ENCODE assay signal across 9 mouse cellular contexts in the genomic region with DNA sequence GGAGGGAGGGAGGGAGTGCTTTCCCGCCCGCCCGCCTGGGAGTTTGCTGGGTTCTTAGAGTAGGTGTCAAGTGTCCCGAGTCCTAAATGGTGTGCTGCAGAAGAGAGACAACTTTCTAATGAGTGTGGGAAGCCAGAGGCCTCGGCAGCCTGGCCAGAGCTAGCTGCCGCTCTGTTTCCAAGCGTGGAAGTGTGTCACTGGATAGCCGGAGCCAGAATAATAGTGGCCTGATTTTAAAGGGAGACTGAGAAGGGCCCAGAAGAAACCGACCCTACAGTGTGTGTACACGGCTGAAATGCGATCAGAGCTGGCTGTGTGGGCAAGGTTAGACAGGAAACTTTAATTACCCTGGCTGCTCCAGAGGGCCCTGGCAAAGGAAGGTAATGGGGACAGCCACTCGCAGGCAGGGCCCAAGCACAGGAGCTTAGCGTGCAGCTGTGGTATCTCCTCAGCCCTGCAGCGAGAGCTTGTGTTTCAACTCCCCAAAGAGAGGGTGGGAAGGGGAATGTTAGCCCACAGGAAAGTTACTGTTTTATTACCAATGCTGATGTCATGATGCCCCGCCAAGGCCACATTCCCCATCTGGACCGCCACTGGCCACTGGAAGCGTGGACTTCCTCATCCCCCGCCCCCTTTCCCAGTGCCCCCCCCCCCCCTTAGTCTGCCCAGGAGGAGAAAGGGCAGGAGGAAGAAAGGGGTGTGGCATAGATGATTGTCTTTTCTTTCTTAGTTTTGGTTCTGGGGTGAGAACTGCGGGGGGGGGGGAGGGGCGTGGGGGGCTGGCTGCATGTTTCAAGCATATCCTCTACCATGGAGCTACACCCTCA. TPM values are rescaled to one million over a fixed set of nuclear protein-coding genes. Genes with fewer than 3 reads are reported as not detected.
DNase-seq lines count a peak whose midpoint lies in the region; ATAC-seq lines count a peak whose summit lies in the region.
"Had no signal": no experiment of that assay in that cellular context is flagged by ENCODE, and none has a peak within 500 bp of the region (broad histone marks: within the 10 kb centered on the region; RNA-seq: fewer than 3 reads in every experiment).

No protein-coding gene starts in this region.

- no peak for DNase-seq in kidney, adult 8-10 months
- DNase-seq in embryonic facial prominence, embryonic 11.5 days (ENCODE audit: low spot score): peak; percentile 67
- DNase-seq in urinary bladder, postnatal 10 days (ENCODE audit: low spot score): no peak
- DNase-seq in cerebellum, adult 8-10 months: no peak

- H3K36me3 ChIP-seq in kidney, embryonic 15.5 days: no peaks in the 10 kb centered on the region
- H3K36me3 ChIP-seq in embryonic facial prominence, embryonic 11.5 days (replicated peaks; ENCODE audit: control insufficient read depth, insufficient read depth, low read depth, low read length): no peaks in the 10 kb centered on the region
- no peaks in the 10 kb centered on the region for H3K36me3 ChIP-seq in heart, embryonic 12.5 days
- H3K36me3 ChIP-seq in limb, embryonic 15.5 days: no peaks in the 10 kb centered on the region
- H3K36me3 ChIP-seq in liver, embryonic 12.5 days: no peaks in the 10 kb centered on the region
- H3K36me3 ChIP-seq: G1E had no signal

- H3K9ac ChIP-seq in kidney, embryonic 15.5 days: no peak overlapping the region
- peak overlapping the region; percentile 9; the same call in 1 of the 2 replicates for H3K9ac ChIP-seq in embryonic facial prominence, embryonic 11.5 days (replicated peaks; ENCODE audit: low read length)
- no peak overlapping the region for H3K9ac ChIP-seq in heart, embryonic 12.5 days
- H3K9ac ChIP-seq in limb, embryonic 15.5 days: no peak overlapping the region
- no peak overlapping the region for H3K9ac ChIP-seq in liver, embryonic 12.5 days

- H3K4me1 ChIP-seq in kidney, embryonic 15.5 days: peaks cover 41% of the 10 kb centered on the region
- peaks cover 11% of the 10 kb centered on the region for H3K4me1 ChIP-seq in embryonic facial prominence, embryonic 11.5 days (ENCODE audit: control insufficient read depth, insufficient read depth, low read length)
- peaks cover 33% of the 10 kb centered on the region for H3K4me1 ChIP-seq in heart, embryonic 12.5 days (replicated peaks)
- peaks cover 29% of the 10 kb centered on the region for H3K4me1 ChIP-seq in limb, embryonic 15.5 days
- H3K4me1 ChIP-seq in liver, embryonic 12.5 days: no peaks in the 10 kb centered on the region

- H3K4me2 ChIP-seq in kidney, embryonic 15.5 days: peak overlapping the region; percentile 37
- H3K4me2 ChIP-seq in embryonic facial prominence, embryonic 11.5 days (ENCODE audit: low read depth, low read length): peak overlapping the region; percentile 21
- peak overlapping the region; percentile 30 for H3K4me2 ChIP-seq in heart, embryonic 12.5 days
- H3K4me2 ChIP-seq in limb, embryonic 15.5 days: peak overlapping the region; percentile 26; the same call in 1 of the 2 replicates
- no peak overlapping the region for H3K4me2 ChIP-seq in liver, embryonic 12.5 days

- no peaks in the 10 kb centered on the region for H3K9me3 ChIP-seq in kidney, embryonic 15.5 days (replicated peaks)
- H3K9me3 ChIP-seq in embryonic facial prominence, embryonic 11.5 days (replicated peaks; ENCODE audit: control insufficient read depth, low read length): no peaks in the 10 kb centered on the region
- no peaks in the 10 kb centered on the region for H3K9me3 ChIP-seq in heart, embryonic 12.5 days (replicated peaks)
- H3K9me3 ChIP-seq in limb, embryonic 15.5 days: no peaks in the 10 kb centered on the region
- no peaks in the 10 kb centered on the region for H3K9me3 ChIP-seq in liver, embryonic 12.5 days (replicated peaks)
- H3K9me3 ChIP-seq: G1E had no signal

- H3K27me3 ChIP-seq in kidney, embryonic 15.5 days: peaks cover 26% of the 10 kb centered on the region
- peaks cover 9% of the 10 kb centered on the region for H3K27me3 ChIP-seq in embryonic facial prominence, embryonic 11.5 days (ENCODE audit: control insufficient read depth, insufficient read depth, low read length)
- H3K27me3 ChIP-seq in heart, embryonic 12.5 days (replicated peaks): peaks cover 37% of the 10 kb centered on the region
- H3K27me3 ChIP-seq in limb, embryonic 15.5 days: peaks cover 21% of the 10 kb centered on the region
- peaks cover 65% of the 10 kb centered on the region for H3K27me3 ChIP-seq in liver, embryonic 12.5 days (replicated peaks)

- H3K27ac ChIP-seq in kidney, embryonic 15.5 days: peak overlapping the region; percentile 86
- H3K27ac ChIP-seq in embryonic facial prominence, embryonic 11.5 days (replicated peaks; ENCODE audit: low read depth, low read length): peak overlapping the region; percentile 62
- no peak overlapping the region for H3K27ac ChIP-seq in heart, embryonic 12.5 days (ENCODE audit: poor library complexity, severe bottlenecking)
- H3K27ac ChIP-seq in limb, embryonic 15.5 days: peak overlapping the region; percentile 83
- no peak overlapping the region for H3K27ac ChIP-seq in liver, embryonic 12.5 days

- H3K4me3 ChIP-seq in kidney, embryonic 15.5 days (replicated peaks): no peak overlapping the region
- H3K4me3 ChIP-seq in embryonic facial prominence, embryonic 11.5 days (ENCODE audit: low read depth, low read length): no peak overlapping the region
- no peak overlapping the region for H3K4me3 ChIP-seq in heart, embryonic 12.5 days
- no peak overlapping the region for H3K4me3 ChIP-seq in limb, embryonic 15.5 days
- no peak overlapping the region for H3K4me3 ChIP-seq in liver, embryonic 12.5 days

- WGBS in kidney, embryonic 15.5 days: 10% methylated on average over 20 of the region's 20 CpGs
- 3% methylated on average over 19 of the region's 20 CpGs for WGBS in embryonic facial prominence, embryonic 11.5 days
- WGBS in heart, embryonic 12.5 days: 7% methylated on average over 20 of the region's 20 CpGs
- 8% methylated on average over 19 of the region's 20 CpGs for WGBS in limb, embryonic 15.5 days
- 32% methylated on average over 19 of the region's 20 CpGs for WGBS in liver, embryonic 12.5 days (ENCODE audit: insufficient replicate concordance)

- peak; percentile 80 for ATAC-seq in kidney, embryonic 15.5 days (replicated peaks; ENCODE audit: low FRiP score)
- peak; percentile 60 for ATAC-seq in embryonic facial prominence, embryonic 11.5 days (replicated peaks; ENCODE audit: insufficient number of reproducible peaks, low FRiP score, low TSS enrichment, low read depth)
- ATAC-seq in heart, embryonic 12.5 days (ENCODE audit: insufficient number of reproducible peaks, low FRiP score): no peak
- ATAC-seq in limb, embryonic 15.5 days (ENCODE audit: insufficient number of reproducible peaks, low FRiP score, low TSS enrichment, low read depth): peak; percentile 57
- no peak for ATAC-seq in liver, embryonic 12.5 days

RNA-seq across cellular contexts. Expression of gene Efhd1, which starts 6.7 kb away (rescaled TPM):
- 5.7 and 5.8 TPM in 2 replicates for polyA plus RNA-seq in kidney, embryonic 15.5 days (2015; fragmentation: Nextera tagmentation; extraction: Ambion mirVana)
- 0.81 and 1.1 TPM in 2 replicates for polyA plus RNA-seq in embryonic facial prominence, embryonic 11.5 days (2014; fragmentation: Nextera tagmentation; extraction: Ambion mirVana)
- 0.10 and 0.47 TPM in 2 replicates for polyA plus RNA-seq in heart, embryonic 12.5 days (2016; fragmentation: Nextera tagmentation; extraction: Ambion mirVana)
- polyA plus RNA-seq in limb, embryonic 15.5 days (2015; fragmentation: Nextera tagmentation; extraction: Ambion mirVana): 3.0 and 3.4 TPM in 2 replicates
- polyA plus RNA-seq in liver, embryonic 12.5 days (2016; fragmentation: Nextera tagmentation; extraction: Ambion mirVana): not detected in 2 replicates
- polyA plus RNA-seq: G1E had no signal

RNA-seq across cellular contexts. Expression of gene Gigyf2, which starts 55.9 kb away (rescaled TPM):
- polyA plus RNA-seq in kidney, embryonic 15.5 days (2015; fragmentation: Nextera tagmentation; extraction: Ambion mirVana): 60.7 and 64.8 TPM in 2 replicates
- polyA plus RNA-seq in embryonic facial prominence, embryonic 11.5 days (2014; fragmentation: Nextera tagmentation; extraction: Ambion mirVana): 49.1 and 49.4 TPM in 2 replicates
- 31.4 and 35.1 TPM in 2 replicates for polyA plus RNA-seq in heart, embryonic 12.5 days (2016; fragmentation: Nextera tagmentation; extraction: Ambion mirVana)
- 49.6 and 57.5 TPM in 2 replicates for polyA plus RNA-seq in limb, embryonic 15.5 days (2015; fragmentation: Nextera tagmentation; extraction: Ambion mirVana)
- polyA plus RNA-seq in liver, embryonic 12.5 days (2016; fragmentation: Nextera tagmentation; extraction: Ambion mirVana): 25.4 and 27.8 TPM in 2 replicates

RNA-seq across cellular contexts. Expression of gene Eif4e2, which starts 57.1 kb away (rescaled TPM):
- 164 and 168 TPM in 2 replicates for polyA plus RNA-seq in kidney, embryonic 15.5 days (2015; fragmentation: Nextera tagmentation; extraction: Ambion mirVana)
- 141 and 148 TPM in 2 replicates for polyA plus RNA-seq in embryonic facial prominence, embryonic 11.5 days (2014; fragmentation: Nextera tagmentation; extraction: Ambion mirVana)
- 141 and 145 TPM in 2 replicates for polyA plus RNA-seq in heart, embryonic 12.5 days (2016; fragmentation: Nextera tagmentation; extraction: Ambion mirVana)
- polyA plus RNA-seq in limb, embryonic 15.5 days (2015; fragmentation: Nextera tagmentation; extraction: Ambion mirVana): 176 and 179 TPM in 2 replicates
- polyA plus RNA-seq in liver, embryonic 12.5 days (2016; fragmentation: Nextera tagmentation; extraction: Ambion mirVana): 114 and 117 TPM in 2 replicates

Comparison
In these comparisons a context has a peak if more than half of its experiments do, and no peak if none do; other contexts are left out.
1. ATAC-seq: peak in kidney, embryonic 15.5 days (single experiment), embryonic facial prominence, embryonic 11.5 days (single experiment) and limb, embryonic 15.5 days (single experiment); none in heart, embryonic 12.5 days (single experiment) and liver, embryonic 12.5 days (single experiment).
2. H3K27ac ChIP-seq: peak in kidney, embryonic 15.5 days (single experiment), embryonic facial prominence, embryonic 11.5 days (single experiment) and limb, embryonic 15.5 days (single experiment); none in heart, embryonic 12.5 days (single experiment) and liver, embryonic 12.5 days (single experiment).